In the genomic region with DNA sequence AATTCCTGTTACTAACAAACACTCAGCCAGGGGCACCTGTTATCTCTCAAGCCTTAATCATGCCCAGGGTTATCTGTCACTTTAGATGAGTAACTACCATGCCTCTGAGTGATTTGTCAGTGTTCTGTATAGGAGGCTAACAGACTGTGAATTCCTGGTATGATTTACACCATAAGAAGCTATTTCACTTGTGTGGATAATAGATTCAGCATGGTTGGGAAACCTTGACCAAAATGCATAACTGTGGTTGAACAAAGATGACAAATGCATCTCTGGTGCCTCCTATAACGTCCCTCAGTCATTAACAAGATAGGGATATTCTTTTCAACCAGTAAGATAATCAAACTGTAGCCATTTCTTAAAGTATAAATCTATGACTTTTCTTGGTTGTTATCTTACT, we compare ENCODE assay signal across 19 mouse cellular contexts.
DNase-seq lines count a peak whose midpoint lies in the region; ATAC-seq and TF ChIP-seq lines count a peak whose summit lies in the region.
"Had no signal": no experiment of that assay in that cellular context is flagged by ENCODE, and none has a peak within 500 bp of the region (broad histone marks: within the 10 kb centered on the region; RNA-seq: fewer than 3 reads in every experiment).

No protein-coding gene starts in this region.

- CTCF ChIA-PET in Patski (lab: Charles Lee), result no interaction called here

- H3K27me3 ChIP-seq in Patski, result no peaks in the 10 kb centered on the region
- H3K27me3 ChIP-seq: embryonic facial prominence, embryonic 13.5 days; embryonic facial prominence, embryonic 15.5 days; forebrain, embryonic 12.5 days had no signal

- POLR2A ChIA-PET in Patski (lab: Charles Lee), result no interaction called here

- in situ Hi-C loops in Patski (cut with MboI; ENCODE audit: low pct_unique_long_range_greater_than_20kb), result no loop called here

- peak; percentile 42 for DNase-seq in adrenal gland, adult 2 months
- DNase-seq in adrenal gland, postnatal 10 days, result no peak
- peak; percentile 56 for DNase-seq in 3T3-L1 (ENCODE audit: low read depth, low spot score)
- no peak for DNase-seq in Patski (ENCODE audit: low read depth, low spot score)
- DNase-seq in left cerebral cortex, postnatal 4 days, result no peak
- DNase-seq in left cerebral cortex, postnatal 25 days (ENCODE audit: low spot score in 2 of 2), result no peak
- DNase-seq: adrenal gland, postnatal 25 days; cerebellum, adult 11 months; cerebellum, adult 18-20 months; cerebellum, adult 8-10 months; cerebellum, adult 9-11 months; cerebellum, postnatal 14 days; cerebellum, postnatal 36 days; embryo, embryonic 11 days had no signal

- TF ChIP-seq CTCF in Patski (IDR thresholded peaks at IDR 0.05), result no peak

- peak; percentile 60 for ATAC-seq in Patski
- ATAC-seq: forebrain, embryonic 14.5 days; forebrain, embryonic 16.5 days had no signal

- intact Hi-C loops in left cerebral cortex, postnatal 4 days (cut with DNase I), result no loop called here
- intact Hi-C loops in left cerebral cortex, postnatal 25 days (cut with DNase I), result no loop called here

Comparison
In these comparisons a context has a peak if more than half of its experiments do, and no peak if none do; other contexts are left out.
1. DNase-seq: peak in adrenal gland, adult 2 months (single experiment) and 3T3-L1 (single experiment); none in adrenal gland, postnatal 10 days (single experiment), Patski (single experiment), left cerebral cortex, postnatal 4 days (single experiment) and left cerebral cortex, postnatal 25 days (0 of 2).